Mouse (Mus musculus) cerebellum, adult 18-20 months (tissue): ENCODE measurements around the gene Zcchc17.

ENCODE experiments used
- DNase-seq, 2 experiments: peaks; one replicate each; pipeline ENCODE4 v3.0.0; 2021

The Zcchc17 gene

GRCm38 (mm10) chr4:130359486-130360237 lies at the start of gene Zcchc17, which contains the start of gene Snrnp40:
Zcchc17 (minus strand) TSS chr4:130359943.
Snrnp40 (plus strand) TSS chr4:130360132.
- DNase-seq, result peak; percentile 99 to 100

- no peak for DNase-seq
These were observed 31.5 kb upstream of the Zcchc17 start for GRCm38 (mm10) chr4:130391265-130391664.

- no peak for DNase-seq
These were observed 30.2 kb upstream of the Zcchc17 start for GRCm38 (mm10) chr4:130389927-130390326.

GRCm38 (mm10) chr4:130389496-130389895 lies 29.8 kb upstream of the Zcchc17 start:
- DNase-seq, result peak; percentile 25 to 33

- DNase-seq, result peak; percentile 63 to 73
These were observed 27.5 kb upstream of the Zcchc17 start for GRCm38 (mm10) chr4:130387256-130387655.

GRCm38 (mm10) chr4:130380418-130380817 lies 20.7 kb upstream of the Zcchc17 start:
- no peak for DNase-seq

GRCm38 (mm10) chr4:130379181-130379580 lies 19.4 kb upstream of the Zcchc17 start:
- DNase-seq, result no peak

GRCm38 (mm10) chr4:130377500-130377899 lies 17.8 kb upstream of the Zcchc17 start:
- DNase-seq, result no peak

GRCm38 (mm10) chr4:130376675-130377074 lies 16.9 kb upstream of the Zcchc17 start:
- no peak for DNase-seq

GRCm38 (mm10) chr4:130360238-130360590 lies 471 bp upstream of the Zcchc17 start:
- no peak for DNase-seq

GRCm38 (mm10) chr4:130357946-130358345 lies 1.8 kb downstream of the Zcchc17 start:
- DNase-seq, result no peak

- no peak for DNase-seq
These were observed 7.2 kb downstream of the Zcchc17 start for GRCm38 (mm10) chr4:130352588-130352987.

- DNase-seq, result no peak
These were observed 8.9 kb downstream of the Zcchc17 start for GRCm38 (mm10) chr4:130350690-130351422.

GRCm38 (mm10) chr4:130349666-130350065 lies 10.1 kb downstream of the Zcchc17 start:
- no peak for DNase-seq

- DNase-seq, result peak; percentile 66 to 78
These were observed 18.1 kb downstream of the Zcchc17 start for GRCm38 (mm10) chr4:130341691-130342090.

- no peak for DNase-seq
These were observed 23.9 kb downstream of the Zcchc17 start for GRCm38 (mm10) chr4:130335867-130336266.

GRCm38 (mm10) chr4:130327366-130327765 lies 32.4 kb downstream of the Zcchc17 start:
- peak; percentile 70 to 80 for DNase-seq

- DNase-seq, result no peak
These were observed 34.3 kb downstream of the Zcchc17 start for GRCm38 (mm10) chr4:130325446-130325845.

- DNase-seq, result no peak
These were observed 36.1 kb downstream of the Zcchc17 start for GRCm38 (mm10) chr4:130323607-130324006.

GRCm38 (mm10) chr4:130323165-130323564 lies 36.6 kb downstream of the Zcchc17 start:
- no peak for DNase-seq

- DNase-seq, result no peak
These were observed 37.2 kb downstream of the Zcchc17 start for GRCm38 (mm10) chr4:130322567-130322966.

GRCm38 (mm10) chr4:130321640-130322039 lies 38.1 kb downstream of the Zcchc17 start:
- DNase-seq, result no peak

- DNase-seq, result no peak
These were observed 40.2 kb downstream of the Zcchc17 start for GRCm38 (mm10) chr4:130319564-130319963.

GRCm38 (mm10) chr4:130318122-130318521 lies 41.6 kb downstream of the Zcchc17 start:
- DNase-seq, result no peak
